10 mouse cellular contexts compared by ENCODE assay signal in the genomic region with DNA sequence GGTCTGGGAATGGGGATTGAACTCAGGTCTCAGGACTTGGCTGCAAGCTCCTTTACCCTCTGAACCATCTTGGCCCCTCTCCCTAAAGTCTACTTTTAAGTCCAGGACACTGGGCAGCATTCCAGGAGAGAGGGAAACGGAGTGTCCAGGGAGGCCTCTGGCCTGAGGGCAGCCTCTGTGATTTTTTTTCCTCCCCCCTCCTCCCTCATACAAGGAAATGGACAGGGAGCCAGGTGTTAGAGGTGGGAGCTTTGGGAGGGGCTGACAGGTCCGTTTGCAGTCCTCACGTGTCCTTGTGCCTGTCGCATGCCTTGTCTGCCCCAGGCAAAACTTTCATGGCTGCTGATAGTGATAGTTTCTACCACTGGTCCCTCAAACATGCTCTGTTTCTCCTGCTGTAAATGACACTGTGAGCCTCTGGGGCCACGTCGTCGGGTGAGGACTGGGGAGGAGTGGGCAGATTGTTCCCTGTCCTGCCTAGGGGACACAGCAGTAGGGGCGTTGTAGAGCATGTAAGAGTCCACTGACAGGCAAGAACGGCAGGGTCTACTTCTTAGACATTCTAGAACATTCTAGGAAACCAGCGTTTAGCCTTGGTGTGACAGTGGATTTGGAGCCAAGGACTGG. TPM values are rescaled to one million over a fixed set of nuclear protein-coding genes. Genes with fewer than 3 reads are reported as not detected.
DNase-seq lines count a peak whose midpoint lies in the region; ATAC-seq lines count a peak whose summit lies in the region.
"Had no signal": no experiment of that assay in that cellular context is flagged by ENCODE, and none has a peak within 500 bp of the region (broad histone marks: within the 10 kb centered on the region; RNA-seq: fewer than 3 reads in every experiment).

No protein-coding gene starts in this region.

- peak overlapping the region; percentile 55 for H3K9ac ChIP-seq in heart, embryonic 14.5 days (ENCODE audit: low read length)

- DNase-seq in heart, adult 8-10 months (ENCODE audit: low spot score) = no peak
- peak; percentile 80 to 84 for DNase-seq in kidney, adult 8-10 months
- DNase-seq in lung, postnatal 10 days = peak; percentile 62
- DNase-seq in embryo, embryonic 9.5 days (ENCODE audit: extremely low spot score) = no peak
- no peak for DNase-seq in left cerebral cortex, postnatal 25 days (ENCODE audit: low spot score in 2 of 2)
- no peak for DNase-seq in layer of hippocampus, adult 11-12 months (ENCODE audit: low spot score)

- ATAC-seq in heart, embryonic 14.5 days (ENCODE audit: insufficient number of reproducible peaks, insufficient read depth, low FRiP score, low read depth) = no peak
- peak; percentile 1; the same call in 1 of the 2 replicates for ATAC-seq in common myeloid progenitor, adult 5-6 weeks (replicated peaks; ENCODE audit: low read depth, poor library complexity, severe bottlenecking)

- 31% methylated on average over 10 of the region's 10 CpGs for WGBS in heart, embryonic 14.5 days

- peak overlapping the region in 1 of 2 experiments; percentile 21; a peak in 1 of 4 replicates for H3K4me3 ChIP-seq in heart, embryonic 14.5 days (ENCODE audit: control insufficient read depth in 1 of 2, insufficient read depth in 1 of 2, low read depth in 1 of 2, low read length in 2 of 2)

- H3K9me3 ChIP-seq in heart, embryonic 14.5 days (ENCODE audit: control insufficient read depth, low read length) = no peaks in the 10 kb centered on the region

- peaks cover 32% of the 10 kb centered on the region for H3K36me3 ChIP-seq in heart, embryonic 14.5 days (ENCODE audit: control insufficient read depth, insufficient read depth, low read length)

- peak overlapping the region; percentile 78 to 80 for H3K27ac ChIP-seq in heart, embryonic 14.5 days (replicated peaks in 1 of 2; ENCODE audit: control insufficient read depth in 1 of 2, insufficient read depth in 1 of 2, low read depth in 2 of 2, low read length in 2 of 2)

- H3K4me2 ChIP-seq in heart, embryonic 14.5 days (ENCODE audit: low read length) = peak overlapping the region; percentile 60

- no peaks in the 10 kb centered on the region for H3K27me3 ChIP-seq in heart, embryonic 14.5 days (ENCODE audit: control insufficient read depth, insufficient read depth, low read length)
- H3K27me3 ChIP-seq: Patski had no signal

- intact Hi-C loops in left cerebral cortex, postnatal 25 days (cut with DNase I) = no loop called here

- H3K4me1 ChIP-seq in heart, embryonic 14.5 days (ENCODE audit: control insufficient read depth in 2 of 2, insufficient read depth in 2 of 2, low read length in 2 of 2) = peaks cover 54 to 76% of the 10 kb centered on the region in 2 experiments

RNA-seq across cellular contexts. Expression of a gene that starts 9.6 kb away (rescaled TPM):
- polyA plus RNA-seq in heart, embryonic 14.5 days (2014; fragmentation: Nextera tagmentation; extraction: Ambion mirVana) = 1.9 and 2.8 TPM in 2 replicates
- 1 to 10 TPM; 1.2 to 1.7 (median 1.3) TPM for total RNA-seq in heart, adult 8-10 months (2022)
- 11.5 and 16.0 TPM in 2 replicates for total RNA-seq in common myeloid progenitor, adult 5-6 weeks (2017)
- 1 to 10 TPM; 5.4 to 8.6 TPM for total RNA-seq in left cerebral cortex, postnatal 25 days (2021)

RNA-seq across cellular contexts. Expression of a gene that starts 15.4 kb away (rescaled TPM):
- 96.7 and 98.5 TPM in 2 replicates for polyA plus RNA-seq in heart, embryonic 14.5 days (2014; fragmentation: Nextera tagmentation; extraction: Ambion mirVana)
- 10 to 100 TPM; 75.2 to 85.9 (median 81.0) TPM for total RNA-seq in heart, adult 8-10 months (2022)
- 38.4 and 50.7 TPM in 2 replicates for total RNA-seq in common myeloid progenitor, adult 5-6 weeks (2017)
- total RNA-seq in left cerebral cortex, postnatal 25 days (2021) = 100 to 1,000 TPM; 366 to 394 TPM

RNA-seq across cellular contexts. Expression of a gene that starts 19.6 kb away (rescaled TPM):
- 0.19 and 0.70 TPM in 2 replicates for polyA plus RNA-seq in heart, embryonic 14.5 days (2014; fragmentation: Nextera tagmentation; extraction: Ambion mirVana)
- total RNA-seq in heart, adult 8-10 months (2022) = under 1 TPM; 0.28 to 0.62 (median 0.32) TPM
- 0.73 TPM in 1 of 2 replicates, not detected in the other for total RNA-seq in common myeloid progenitor, adult 5-6 weeks (2017)
- total RNA-seq in left cerebral cortex, postnatal 25 days (2021) = 1 to 10 TPM; 7.1 to 7.8 TPM

RNA-seq across cellular contexts. Expression of a gene that starts 23.6 kb away (rescaled TPM):
- polyA plus RNA-seq in heart, embryonic 14.5 days (2014; fragmentation: Nextera tagmentation; extraction: Ambion mirVana) = 73.2 and 84.4 TPM in 2 replicates
- total RNA-seq in heart, adult 8-10 months (2022) = 10 to 100 TPM; 28.4 to 36.2 (median 29.6) TPM
- 26.5 and 27.2 TPM in 2 replicates for total RNA-seq in common myeloid progenitor, adult 5-6 weeks (2017)
- total RNA-seq in left cerebral cortex, postnatal 25 days (2021) = 10 to 100 TPM; 41.1 to 49.9 TPM

RNA-seq across cellular contexts. Expression of a gene that starts 25.7 kb away (rescaled TPM):
- 4.6 TPM in 1 of 2 replicates, not detected in the other for polyA plus RNA-seq in heart, embryonic 14.5 days (2014; fragmentation: Nextera tagmentation; extraction: Ambion mirVana)
- total RNA-seq in heart, adult 8-10 months (2022) = not detected
- 7.0 and 11.2 TPM in 2 replicates for total RNA-seq in common myeloid progenitor, adult 5-6 weeks (2017)
- total RNA-seq in left cerebral cortex, postnatal 25 days (2021) = not detected
- polyA plus RNA-seq: intestine, embryonic 14.5 days; Patski had no signal

Comparison
In these comparisons a context has a peak if more than half of its experiments do, and no peak if none do; other contexts are left out.
1. DNase-seq: peak in kidney, adult 8-10 months (2 of 2) and lung, postnatal 10 days (single experiment); none in heart, adult 8-10 months (single experiment), embryo, embryonic 9.5 days (single experiment), left cerebral cortex, postnatal 25 days (0 of 2) and layer of hippocampus, adult 11-12 months (single experiment).